Mouse (Mus musculus) liver, adult (tissue): ENCODE measurements around the gene Traf3ip2.

Source experiments
- GATA4 ChIP-seq: IDR thresholded peaks from 2 replicates; pipeline ENCODE4 v1.6.1; 2014; ENCODE audit warnings: mild to moderate bottlenecking, low read length; ENCODE audit not compliant: insufficient replicate concordance

Traf3ip2 gene

DNA sequence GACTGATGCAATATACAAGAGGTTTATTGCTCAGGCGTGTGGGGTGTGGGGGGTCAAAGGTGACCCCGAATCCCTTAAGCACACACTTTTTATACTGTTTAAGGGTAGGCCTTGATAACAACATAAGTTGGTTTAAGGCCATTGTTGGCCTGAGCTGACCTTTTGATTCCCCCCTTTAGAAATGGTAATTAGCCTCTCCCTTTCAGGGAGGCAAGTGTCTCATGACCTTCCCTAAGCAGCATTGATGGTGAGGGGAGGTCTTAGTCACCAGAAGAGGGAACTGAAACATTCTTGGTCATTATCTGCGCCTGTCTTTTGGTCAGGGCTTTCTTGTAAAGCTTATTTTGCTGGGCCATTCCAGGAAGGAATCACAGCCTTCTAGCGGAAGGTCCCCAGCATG lies 20.2 kb upstream of the Traf3ip2 start:
- no peak for TF ChIP-seq GATA4

DNA sequence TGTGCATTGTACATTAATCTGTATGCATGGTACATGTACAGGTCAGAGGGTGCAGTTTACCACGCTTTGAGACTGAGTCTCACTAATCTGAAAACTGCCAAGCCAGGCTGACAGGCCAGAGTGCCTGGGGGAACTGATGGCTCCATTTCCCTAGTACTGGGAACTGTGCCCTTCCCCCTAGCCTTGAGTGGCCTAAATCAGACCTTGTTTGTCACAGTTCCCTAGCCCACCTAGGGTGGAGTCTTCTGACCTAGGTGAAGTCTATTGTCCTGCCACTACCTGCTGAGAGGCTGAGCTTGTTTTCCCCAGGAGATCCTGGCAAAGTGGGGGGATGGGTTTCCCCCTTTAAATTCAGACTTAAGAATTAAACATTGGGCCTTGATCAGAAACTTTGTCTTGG lies 18.0 kb upstream of the Traf3ip2 start:
- no peak for TF ChIP-seq GATA4

DNA sequence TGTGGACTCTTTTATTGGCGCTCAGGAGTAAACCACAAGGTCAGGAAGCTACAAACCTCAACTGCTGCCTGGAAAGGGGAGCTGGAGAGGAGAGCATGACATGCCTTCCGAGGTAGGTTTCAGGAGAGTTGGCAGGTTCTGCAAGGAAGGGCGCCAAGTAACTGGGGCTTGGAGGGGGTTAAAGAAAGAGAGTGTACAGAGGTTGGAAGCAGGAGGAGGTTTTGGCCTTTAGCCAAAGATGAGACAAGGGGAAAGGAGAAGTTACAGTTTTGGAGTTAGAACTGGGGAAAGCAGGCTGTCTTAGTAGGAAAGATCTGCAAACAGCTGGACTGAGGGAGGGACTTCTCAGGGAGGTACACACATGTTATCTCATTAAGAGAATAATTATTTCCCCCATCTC lies 16.9 kb upstream of the Traf3ip2 start:
- TF ChIP-seq GATA4: no peak

DNA sequence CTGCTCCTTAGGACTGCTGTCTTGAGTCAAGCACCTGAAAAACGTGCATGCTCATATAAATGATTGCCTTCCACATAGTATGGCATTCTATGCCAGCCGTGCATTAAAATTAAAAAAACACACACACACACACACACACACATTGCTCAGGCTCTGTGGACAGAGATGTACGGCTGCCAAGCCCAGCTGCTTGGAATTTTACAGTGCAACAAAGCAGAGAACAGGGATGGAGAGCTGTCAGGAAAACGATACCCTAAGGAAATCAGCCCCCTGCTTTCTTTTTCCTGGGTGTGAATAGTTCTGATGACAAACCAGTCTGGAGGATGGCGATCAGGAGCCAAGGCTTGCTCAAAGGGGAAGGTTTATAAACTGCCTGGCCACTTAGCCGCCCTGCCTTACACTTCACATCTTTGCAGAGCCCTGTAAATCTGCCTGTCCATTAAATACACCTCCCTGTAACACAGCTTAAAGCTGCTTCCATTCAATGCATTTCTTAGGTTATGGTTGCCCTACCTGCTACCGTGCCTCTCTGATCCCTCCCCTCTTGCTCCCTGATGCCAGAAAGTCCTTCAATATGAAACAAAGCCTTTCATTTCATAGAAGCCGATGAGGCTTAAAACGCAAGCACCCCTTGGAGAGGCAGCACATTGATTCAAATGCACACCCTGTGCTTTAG lies 15.5 kb upstream of the Traf3ip2 start:
- no peak for TF ChIP-seq GATA4

DNA sequence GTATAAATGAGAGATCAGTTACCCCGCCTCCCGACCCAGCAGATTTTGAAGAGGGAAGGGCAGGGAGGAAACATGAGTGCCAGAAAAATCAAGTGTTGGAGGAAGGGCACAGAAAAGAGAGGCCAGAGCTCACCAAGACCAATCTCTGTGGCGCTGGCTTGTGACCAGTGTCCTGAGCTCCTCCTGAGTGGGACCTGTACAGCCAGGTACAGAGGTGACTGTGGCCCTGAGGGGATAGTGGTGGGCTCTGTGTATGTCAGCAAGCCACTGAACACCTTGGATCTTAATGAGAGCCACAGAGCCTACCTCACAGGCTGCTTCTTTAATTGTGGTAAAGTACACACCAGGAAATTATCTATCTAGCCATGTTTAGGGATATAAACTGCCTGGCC lies 14.9 kb upstream of the Traf3ip2 start:
- TF ChIP-seq GATA4: no peak

DNA sequence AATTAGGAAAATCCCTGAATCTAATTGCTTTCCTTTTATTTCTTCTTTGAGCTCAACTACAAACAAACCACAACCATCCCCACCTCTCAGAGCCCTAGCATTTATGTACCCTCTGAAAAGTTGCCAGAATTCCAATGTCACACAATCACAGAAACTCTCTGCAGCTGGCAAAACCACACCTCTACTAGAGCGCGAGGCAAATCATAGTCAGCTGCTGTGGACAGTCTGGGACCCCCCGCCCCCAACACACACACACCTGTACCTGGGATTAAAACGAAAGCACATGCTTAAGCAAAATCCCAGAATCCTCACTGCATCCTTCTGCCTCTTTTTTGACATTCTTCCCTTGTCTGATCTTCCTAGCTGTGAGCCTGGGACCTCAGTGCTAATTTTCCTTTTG lies 13.1 kb upstream of the Traf3ip2 start:
- TF ChIP-seq GATA4: no peak

DNA sequence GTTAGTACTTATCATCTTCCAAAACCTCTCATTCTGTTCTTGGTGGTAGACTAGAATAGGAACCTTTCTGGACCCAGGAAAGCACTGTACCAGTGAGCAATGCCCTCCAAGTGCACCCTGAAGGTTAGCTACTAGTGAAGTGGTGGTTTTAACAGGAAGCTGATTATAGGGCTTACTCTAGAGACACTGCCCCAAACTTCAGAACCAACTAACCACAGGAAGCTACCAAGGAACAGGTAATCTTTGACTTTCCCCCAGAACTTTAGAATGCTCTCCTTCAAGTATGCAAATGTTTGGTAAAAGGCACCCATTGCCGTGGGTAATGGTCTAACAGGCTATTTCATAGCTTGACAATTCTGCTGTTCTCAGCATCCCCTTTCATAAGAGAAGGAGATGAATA lies 12.6 kb upstream of the Traf3ip2 start:
- no peak for TF ChIP-seq GATA4

DNA sequence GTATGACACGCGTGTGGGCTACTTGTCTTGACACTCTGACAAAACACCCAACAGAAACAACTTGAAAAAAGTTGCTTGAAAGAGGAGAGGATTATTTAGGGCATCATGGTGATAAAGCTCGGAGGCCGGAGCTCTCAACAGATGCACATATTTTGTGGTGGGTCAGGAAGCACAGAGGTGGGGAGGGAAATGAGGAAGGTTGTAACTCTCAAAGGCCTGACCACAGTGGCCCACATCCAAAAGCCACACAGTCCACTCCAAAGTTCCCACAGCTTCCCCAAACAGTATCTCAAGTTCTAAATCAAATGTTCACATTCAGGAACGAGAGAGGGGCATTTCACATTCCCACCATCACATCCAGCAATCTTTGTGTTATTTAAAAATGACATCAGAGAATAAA lies 11.7 kb upstream of the Traf3ip2 start:
- no peak for TF ChIP-seq GATA4

DNA sequence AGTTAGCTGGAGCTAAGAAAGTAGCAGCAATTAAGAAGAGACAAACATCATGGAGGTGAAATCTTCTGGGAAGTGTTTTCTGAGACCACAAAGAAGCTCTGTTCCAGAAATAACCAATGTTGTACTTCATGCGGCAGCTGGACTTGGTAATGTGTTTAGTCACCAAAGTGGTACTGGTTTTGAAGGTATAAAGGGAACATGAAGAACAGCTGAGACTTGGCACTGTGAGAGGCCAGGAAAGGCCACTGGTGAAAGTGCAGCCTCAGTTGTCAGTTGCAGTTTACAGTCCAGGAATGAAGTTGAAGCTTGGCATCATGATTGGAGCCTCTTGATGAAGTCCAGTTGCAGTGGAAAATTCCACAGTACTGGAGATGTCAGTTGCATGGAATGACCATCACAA lies 6.3 kb upstream of the Traf3ip2 start:
- no peak for TF ChIP-seq GATA4

DNA sequence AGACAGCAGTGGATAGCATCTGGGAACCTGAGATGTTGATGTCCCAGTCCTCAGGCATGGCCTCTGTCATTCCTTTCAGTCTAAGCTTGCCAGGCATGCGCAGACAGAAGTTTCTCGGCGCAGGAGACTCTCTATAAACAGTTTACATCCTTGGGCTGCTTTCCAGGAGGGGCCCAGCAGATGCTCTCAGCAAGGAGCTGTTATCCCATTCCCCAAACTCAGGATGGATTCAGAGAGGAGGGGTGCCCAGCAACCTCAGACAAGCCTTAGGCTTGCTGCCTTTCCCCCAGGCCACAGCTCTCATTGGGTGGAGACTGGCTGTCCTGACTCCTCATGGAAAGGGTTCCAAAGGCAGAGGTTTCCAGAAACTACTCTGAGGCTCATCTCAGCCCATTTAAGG lies 1.5 kb upstream of the Traf3ip2 start:
- TF ChIP-seq GATA4: no peak

DNA sequence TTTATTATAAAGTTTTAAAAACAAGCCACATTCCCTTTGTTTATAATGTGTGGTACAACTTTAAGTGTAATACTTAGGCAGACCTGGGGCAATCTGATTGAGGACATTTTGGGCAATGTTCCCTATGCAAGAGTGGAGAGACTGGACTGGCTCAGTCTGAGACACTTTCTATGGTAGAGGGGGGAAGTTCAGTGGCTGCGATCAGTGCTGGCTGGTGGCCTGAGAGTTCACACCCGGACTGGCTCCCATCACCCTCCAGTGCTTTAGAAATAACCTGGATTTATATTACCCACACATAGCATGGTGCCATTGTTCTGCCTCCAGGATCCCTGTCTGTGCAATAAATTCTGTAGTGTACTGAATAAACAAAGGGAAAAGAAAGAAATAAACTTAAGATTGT lies 603 bp upstream of the Traf3ip2 start:
- no peak for TF ChIP-seq GATA4

DNA sequence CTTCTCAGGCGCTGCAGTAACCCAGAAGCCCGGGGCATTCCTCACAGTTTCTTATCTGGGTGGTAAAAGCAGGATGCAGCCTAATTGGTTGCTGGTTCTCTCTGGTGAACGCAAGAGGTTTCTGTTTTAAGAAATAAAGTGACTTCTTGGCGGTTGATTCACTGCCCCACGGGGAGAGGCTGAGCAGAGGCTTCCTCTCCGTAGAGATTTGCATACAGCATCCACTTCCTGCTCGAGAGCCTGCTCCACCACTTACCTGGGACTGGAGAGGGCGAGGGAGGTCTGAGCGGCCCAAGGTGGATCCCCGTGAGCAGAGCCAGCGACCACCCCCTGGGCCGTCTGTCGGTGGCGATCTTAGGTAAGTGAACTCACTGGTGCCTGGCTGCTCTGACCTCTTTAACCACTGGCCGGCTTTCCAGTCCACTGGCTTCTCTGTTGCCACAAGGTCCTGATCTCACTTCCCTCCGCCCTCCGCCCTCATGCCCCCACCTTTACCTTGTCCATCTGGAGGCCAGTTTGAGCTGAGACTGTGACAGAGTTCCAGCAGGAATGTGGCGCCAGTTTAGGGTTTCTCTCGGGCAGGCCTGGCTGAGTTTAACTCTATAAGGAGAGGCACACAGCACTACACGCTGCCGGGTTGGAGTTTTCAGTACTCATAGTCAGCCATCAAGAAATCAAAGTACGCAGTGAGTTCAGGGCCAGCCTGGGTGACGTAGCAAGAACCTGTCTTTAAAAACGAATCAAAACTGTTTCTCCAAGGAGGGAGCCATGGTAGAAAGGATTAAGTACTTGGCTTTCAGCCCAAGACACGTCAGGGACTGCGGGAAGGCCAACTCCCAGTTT lies 476 bp downstream of the Traf3ip2 start:
- no peak; the same call in 1 of the 2 replicates for TF ChIP-seq GATA4

DNA sequence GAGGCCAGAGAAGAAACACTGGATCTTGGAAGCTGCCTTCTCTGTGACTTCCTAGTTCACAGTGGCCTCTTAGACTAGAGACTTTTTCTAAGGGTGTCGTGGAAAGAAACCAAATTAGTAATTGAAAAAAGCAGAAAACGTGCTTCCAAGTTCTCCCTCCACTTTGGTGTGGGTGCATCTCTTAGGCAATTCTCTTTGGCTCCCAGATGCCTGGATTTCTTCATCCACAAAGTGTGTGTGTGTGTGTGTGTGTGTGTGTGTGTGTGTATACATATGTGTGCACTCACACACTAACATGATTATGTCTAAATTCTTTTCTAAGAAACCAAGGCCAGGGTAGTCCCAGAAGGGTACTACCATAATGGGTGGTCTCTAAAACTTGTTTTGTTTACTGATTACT lies 1.2 kb downstream of the Traf3ip2 start:
- no peak for TF ChIP-seq GATA4

DNA sequence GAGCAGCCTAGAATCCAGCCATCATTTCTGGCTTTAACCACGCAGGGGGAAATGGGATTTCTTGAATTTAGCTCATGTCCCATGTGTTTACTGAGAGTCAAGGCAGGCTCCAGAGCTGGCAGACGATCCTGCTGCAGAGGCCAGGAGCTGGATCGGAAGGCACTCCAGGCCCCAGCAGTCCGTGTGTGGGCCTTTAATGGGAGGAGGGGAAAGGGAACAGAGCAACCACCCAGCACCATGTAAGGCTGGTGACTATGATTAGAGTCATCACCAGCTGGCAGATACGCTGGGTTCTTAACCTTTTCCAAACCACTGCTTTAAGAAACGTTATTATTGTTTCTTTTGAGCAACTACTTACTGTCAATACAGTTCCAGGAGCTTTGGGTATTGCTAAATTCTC lies 1.9 kb downstream of the Traf3ip2 start:
- TF ChIP-seq GATA4: no peak

DNA sequence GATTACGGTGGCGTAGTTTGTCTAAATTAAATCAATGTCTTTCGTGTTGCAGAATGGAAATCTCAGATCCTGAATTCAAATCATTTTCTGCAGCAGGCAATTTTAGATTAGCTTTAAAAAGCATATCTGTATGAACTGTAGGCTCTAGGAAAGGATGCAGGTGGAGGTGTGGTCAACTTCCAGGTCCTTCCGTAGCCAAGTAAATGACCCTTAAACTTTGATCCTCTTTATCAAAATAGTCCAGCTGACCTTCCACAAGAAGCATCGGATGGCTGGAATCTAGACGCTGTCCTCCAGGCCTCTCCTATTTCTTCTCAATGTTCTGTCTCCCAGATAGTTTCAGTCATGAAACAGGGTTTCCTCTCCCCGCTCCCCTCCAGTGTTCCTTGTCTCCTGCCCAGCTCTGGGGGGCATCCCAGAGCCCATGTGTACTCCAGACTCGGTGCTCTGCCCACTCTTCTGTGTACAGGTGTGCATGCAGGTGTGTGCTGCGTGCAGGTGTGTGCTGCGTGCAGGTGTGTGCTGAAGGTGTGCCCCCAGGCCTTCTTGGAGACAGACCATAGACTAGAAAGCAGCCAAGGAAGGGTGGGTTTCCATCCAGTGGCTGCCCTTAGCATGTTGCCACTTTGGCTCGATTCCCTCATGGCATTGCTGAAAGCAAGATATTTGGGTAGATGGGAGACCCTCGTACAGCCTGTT lies 2.9 kb downstream of the Traf3ip2 start:
- TF ChIP-seq GATA4: no peak

DNA sequence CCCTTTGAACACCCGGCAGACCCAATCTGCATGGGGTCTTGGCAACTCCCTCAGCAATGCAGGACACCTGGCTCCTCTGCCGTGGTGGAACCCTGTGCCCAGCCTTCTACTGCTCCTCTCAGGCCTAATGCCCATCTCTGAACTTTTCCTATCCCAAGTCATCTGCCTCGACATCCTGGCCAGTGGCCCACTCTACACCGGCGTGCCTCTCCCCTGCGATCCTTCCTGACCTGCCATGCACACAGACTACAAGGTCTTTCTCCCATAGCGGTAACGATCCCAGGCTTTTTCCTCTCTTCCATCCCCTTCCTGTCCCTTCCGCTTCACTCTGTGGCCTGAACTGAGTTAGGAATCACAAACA lies 3.5 kb downstream of the Traf3ip2 start:
- TF ChIP-seq GATA4: no peak
